Mouse (Mus musculus) testis, adult 10 weeks (tissue): ENCODE results near the gene Itga6. TPM values are rescaled to one million over a fixed set of nuclear protein-coding genes. Genes with fewer than 3 reads are reported as not detected.

Experiments used
- polyA plus RNA-seq: library from polyadenylated mRNA; stranded (reverse); fragments of 350-450 nt; fragmentation: Illumina TruSeq; extraction: RNeasy Lipid Tissue Mini Kit (QIAGEN cat#74804); gene quantifications from one replicate; pipeline ENCODE4 v1.2.3, GENCODE M21; 2014; ENCODE audit warnings: low read depth, low replicate concordance

Itga6 gene
- 16.7 TPM for polyA plus RNA-seq

DNA sequence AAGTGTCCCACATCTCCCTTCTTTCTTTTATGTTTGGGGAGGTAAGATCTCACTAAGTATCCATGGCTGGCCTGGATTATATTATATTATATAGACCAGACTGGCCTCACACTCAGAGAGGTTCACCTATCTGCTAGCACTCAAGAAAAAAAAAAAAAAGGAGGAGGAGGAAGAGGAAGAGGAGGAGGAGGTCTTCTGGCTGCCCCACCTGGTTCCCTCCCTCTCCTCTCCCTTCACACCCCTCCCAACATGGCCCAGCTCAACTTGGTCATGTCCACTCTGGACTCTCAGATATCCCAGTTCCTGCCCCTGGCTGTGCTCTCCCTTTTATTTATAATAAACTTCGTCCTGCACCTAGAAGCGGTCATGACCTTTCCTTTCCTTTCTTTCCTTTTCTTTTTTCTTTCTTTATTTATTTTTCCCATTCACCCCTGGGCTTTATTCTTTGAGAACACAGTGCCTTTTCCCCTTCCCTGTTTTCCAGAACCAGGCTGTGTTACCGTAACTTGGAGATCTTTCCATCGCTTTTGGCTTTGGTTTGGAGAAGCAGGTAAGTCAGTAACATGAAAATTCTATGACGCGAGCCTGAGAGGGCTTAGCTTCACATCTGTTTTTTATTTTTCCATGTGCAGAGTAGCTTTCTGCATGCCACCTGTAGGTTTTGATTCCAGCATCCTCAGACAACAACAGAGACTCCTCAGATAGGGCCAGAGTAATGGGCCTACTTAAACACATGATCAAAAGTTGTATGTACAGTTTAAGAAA is at the start of gene Itga6:
TSS of gene Itga6 (plus strand) at position 7 of the 765 bp plus-strand sequence.

DNA sequence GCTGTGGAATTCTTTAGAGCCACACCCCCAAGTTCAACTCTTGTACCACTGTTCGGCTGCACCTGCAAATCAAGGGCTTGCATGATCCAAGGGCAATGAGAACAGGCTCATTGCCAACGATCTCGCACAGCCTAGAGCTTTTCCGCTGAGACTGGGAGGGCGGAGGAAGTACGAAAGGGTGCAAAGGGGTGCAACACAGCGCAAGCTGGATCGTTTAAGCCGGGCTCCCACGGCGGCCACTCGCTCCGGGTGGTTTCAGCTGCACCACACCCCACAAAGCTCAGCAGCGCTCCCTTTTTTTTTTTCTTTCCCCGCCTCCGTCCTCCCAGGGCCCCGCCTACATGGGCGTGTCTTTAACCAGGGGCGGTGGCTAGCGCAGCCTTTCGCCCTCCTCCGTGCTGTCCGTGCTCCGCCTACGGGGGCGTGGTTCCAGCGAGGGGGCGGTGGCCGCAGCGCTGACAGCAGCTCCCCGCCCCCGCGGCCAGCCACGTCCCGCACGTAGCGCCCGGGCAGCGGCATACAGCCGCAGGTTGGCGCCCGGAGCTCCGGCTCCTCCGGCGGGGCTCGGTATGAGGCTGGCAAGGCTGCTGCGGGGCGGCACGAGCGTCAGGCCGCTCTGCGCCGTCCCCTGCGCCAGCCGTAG is 127.5 kb downstream of the Itga6 start, which contains the start of gene Pdk1:
TSS of gene Pdk1 (plus strand) at position 424 of the 643 bp plus-strand sequence.

Other genes with a start within 250 kb of the Itga6 start
- 0.48 TPM for gene Dlx1, start 217.5 kb upstream of the Itga6 start, polyA plus RNA-seq
- gene Dlx2, start 198.9 kb upstream of the Itga6 start, polyA plus RNA-seq, result not detected
- gene Pdk1, start 127.6 kb downstream of the Itga6 start, polyA plus RNA-seq, result 28.2 TPM
- 13.4 TPM for gene Rapgef4, start 235.6 kb downstream of the Itga6 start, polyA plus RNA-seq